Mouse (Mus musculus) activated CD4-positive, CD25-positive, alpha-beta regulatory T cell, adult 4 months (primary cell): ENCODE measurements around the gene Dpp6. TPM values are rescaled to one million over a fixed set of nuclear protein-coding genes. Genes with fewer than 3 reads are reported as not detected.

Experiments used
- ATAC-seq: one replicate; pipeline ENCODE4 v1.8.0; 2017
- polyA plus RNA-seq, 2 experiments: library from polyadenylated mRNA; unstranded; fragments of 100-300 nt; shearing (Covaris generic); gene quantifications; one replicate each; pipeline ENCODE4 v1.2.1; 2017

The Dpp6 gene
- polyA plus RNA-seq, 2 experiments from 2014 or later: 0.63 TPM; not detected in 1

DNA sequence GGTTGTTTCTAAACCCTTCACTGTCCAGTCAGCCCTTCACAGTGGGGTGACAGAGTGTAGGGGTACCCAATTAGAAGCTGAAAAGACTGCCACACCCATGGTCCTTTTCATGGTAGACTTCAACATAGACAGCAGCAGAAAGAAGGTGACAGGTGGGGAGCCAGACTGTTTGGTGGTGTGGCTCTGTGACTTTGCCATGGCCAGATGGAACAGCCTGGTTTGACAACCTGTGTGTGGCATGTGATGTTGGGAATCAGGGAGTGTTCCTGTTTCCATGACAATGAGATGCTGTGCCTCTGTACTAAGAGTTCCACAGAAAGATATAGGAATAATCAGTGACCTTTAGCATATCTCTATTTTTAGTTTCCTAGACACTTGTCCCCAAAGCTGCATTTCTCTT, 386.1 kb downstream of the Dpp6 start:
- ATAC-seq: no peak

DNA sequence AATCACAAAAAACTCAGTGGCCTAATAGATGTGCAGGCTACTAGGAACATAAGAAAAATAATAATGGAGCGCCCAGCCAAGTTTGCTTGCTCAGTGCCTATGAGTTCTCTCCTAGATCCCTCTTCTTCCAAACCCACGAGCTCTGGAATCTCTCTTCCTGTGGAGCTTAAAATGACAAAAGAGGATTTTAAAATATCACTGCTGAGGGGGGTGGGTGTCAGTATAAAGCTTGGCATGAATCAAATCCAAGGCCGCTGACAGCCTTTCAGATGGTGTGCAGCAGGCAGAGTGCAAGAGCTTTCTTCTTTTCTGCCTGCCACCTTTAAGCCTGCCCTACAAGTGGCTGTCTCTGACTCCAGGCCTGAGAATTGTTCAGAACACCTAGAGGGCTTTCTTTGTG, 387.7 kb downstream of the Dpp6 start:
- ATAC-seq: no peak

DNA sequence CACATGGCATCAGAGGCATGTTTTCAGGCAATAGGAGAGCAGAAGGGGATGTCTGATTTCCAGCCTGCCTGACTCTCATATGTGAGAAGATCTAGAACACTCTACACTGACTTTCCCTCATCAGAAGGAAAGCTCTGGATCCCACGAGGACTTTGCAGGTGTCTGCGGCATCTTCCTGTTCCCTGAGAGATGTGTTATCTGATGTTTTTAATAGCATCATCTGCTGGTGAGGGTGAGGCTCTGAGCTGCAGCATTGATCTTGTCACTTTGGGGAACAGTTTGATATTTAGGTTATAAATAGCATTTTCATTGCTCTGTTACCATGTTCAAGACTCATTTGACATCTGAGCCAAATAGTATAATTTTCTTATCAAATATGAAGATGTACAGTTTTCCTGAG, 388.8 kb downstream of the Dpp6 start:
- no peak for ATAC-seq

DNA sequence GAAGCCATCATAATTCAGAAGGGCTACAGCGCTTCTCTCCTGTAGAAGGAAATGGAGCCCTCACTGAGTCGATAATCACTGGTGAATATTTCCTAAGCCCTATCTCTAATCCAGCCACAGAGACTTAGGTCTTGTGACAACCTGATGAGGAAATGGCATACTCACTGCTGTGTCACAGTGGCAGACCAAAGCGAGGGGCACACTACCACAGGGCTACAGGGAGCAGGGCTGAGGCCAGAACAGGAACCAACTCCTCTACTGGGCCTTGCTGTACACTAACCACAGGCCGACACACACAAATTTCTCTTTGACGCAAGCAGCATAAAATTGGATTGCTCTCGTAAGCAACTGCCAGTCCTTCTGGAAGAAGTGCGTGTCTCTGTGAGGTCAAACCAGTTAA, 389.2 kb downstream of the Dpp6 start:
- ATAC-seq: no peak

DNA sequence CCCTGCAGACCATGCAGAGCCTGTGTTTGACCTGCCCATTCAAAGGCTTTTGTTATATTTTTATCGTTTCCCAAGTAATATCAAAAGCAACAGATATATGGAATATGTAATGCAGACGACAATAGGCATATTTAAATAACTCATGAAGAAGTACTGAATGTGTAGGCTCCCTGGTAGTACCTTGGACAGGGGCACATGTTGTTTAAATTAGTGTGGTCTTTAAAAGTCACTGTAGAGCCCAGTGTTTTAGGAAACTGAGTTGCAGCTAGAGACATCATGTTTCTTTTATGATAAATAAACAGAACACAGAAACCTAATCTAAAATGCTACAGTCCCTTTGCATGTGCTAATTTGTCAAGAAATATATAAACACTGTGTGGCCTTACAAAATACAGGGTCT, 403.1 kb downstream of the Dpp6 start:
- no peak for ATAC-seq

DNA sequence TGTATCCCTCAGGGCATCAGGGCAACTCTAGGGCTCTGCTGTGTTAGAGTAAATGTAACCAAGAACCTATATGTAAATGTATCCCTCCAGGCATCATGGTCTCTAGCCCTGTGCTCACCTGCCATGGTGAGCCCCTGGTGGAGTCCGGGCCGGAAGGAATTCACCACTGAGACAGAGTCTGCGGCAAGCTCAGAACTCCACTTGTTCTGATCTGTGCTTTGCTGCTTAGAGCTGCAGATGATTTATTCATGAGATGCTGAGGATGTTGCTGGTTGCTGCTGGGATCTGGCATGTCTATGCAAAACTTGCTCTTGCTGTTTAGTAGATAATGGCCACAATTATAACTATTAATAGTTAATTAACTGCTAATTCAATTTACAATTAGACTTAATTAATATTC, 425.1 kb downstream of the Dpp6 start:
- ATAC-seq: no peak

DNA sequence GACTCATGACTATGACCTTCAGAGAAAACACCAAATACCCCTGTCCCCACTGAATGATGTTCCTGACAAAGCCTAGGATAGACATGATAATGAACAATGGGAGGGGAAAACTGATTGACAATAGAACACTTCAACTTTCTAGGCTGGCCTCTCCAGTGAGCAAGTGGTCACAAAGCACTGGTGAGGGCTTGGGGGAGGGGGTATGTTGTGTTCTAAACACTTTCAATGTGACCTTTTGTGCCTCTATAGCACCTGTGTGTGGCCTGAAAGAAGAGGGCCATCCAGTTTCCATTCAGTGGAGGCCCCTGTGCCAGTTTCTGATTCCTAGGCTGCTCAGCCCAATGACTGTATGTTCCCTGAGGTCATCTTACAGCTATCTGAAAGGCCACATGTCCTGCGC, 426.2 kb downstream of the Dpp6 start:
- ATAC-seq: no peak

DNA sequence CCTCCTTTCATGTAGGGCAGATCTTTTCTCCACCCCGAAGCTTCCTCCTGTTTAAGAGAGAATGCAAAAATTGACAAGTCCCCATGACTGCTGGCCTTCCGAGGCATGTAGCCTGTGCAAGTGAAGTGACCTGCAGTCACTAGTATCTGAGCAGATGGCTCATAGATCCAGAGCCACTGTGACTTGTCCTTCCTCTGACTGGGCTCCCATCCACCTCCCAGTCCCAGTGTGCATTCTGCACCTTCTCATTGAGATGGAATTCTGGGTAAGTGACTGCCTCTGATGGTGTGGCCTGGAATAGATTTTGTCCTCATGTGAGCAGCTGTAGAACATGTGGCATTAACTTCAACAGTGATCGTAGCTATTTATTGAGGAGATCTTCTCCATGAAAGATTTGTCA, 430.8 kb downstream of the Dpp6 start:
- no peak for ATAC-seq

DNA sequence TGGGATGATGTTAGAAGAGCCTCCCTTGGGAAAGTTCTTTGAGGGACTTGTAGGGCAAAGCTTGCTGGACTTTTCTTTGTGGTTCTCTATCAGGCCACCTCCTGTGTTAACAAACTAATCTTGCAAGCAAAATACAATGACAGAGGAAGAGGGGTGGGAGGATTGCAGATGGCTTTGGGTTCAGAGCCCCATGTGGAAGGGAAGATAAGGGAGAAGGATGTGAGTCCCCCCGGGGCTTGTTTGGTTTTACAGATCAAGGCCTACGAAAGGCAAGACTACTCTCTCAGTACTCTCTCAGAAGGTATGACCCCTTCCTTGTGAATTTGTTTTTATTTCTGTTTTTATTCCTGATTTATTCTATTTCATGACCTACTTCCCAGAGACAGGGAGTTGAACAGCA, 431.7 kb downstream of the Dpp6 start:
- no peak for ATAC-seq

DNA sequence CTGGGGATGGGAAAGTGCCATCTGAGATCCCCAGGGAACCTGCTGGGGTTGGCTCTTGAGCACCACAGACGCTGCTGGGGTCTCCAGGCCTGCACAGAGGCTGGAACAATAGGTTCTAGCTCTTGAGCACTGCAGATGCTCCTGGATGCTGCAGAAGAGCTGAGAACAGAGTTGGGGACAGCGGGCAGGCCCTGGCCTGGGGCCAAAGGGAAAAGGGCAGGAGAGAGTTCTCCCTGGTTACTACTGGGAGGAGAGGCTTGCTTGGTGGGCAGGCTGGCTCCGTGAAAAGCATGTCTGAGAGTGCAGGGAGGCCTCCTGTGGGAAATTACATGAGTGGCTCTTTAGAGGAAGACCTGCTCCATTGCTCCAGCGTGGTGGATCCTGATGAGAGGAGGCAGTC, 432.9 kb downstream of the Dpp6 start:
- ATAC-seq: no peak

DNA sequence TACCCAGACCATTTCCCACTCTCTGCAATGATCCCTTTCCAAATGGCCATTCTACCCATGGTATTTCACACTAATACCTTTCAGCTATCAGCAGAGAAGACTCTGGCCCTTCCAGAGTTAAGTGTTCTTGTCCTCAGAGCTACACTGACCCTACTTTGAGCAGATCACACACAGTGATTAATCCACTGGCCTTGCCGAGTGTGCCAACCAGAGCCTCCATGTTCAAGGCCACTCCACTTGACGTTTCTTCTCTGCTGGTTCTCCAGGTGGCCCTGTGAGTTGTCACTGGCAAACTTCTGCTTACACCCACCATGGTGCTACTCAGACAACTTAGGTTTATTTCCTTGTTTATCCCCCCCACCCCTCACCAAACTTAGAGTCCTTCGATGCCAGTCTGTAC, 433.9 kb downstream of the Dpp6 start:
- no peak for ATAC-seq

DNA sequence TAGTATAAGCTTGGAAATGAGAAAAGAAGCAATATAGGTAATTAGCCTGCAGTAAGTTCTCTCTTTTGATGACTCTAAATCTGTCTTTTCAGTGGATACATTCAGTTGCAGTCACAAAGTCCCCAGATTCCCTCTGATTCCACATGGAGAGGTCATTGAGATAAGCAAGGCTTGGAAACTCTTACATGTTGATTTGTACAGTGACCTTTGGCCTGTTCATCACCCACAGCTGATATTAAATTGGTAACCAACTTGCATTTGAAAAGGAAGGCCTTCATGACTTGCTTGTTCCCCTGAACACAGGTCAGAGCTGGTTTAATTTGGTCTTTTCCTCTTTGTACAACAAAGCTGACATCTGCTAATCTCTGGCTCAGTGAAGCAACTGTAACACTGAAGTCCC, 434.4 kb downstream of the Dpp6 start:
- ATAC-seq: no peak

DNA sequence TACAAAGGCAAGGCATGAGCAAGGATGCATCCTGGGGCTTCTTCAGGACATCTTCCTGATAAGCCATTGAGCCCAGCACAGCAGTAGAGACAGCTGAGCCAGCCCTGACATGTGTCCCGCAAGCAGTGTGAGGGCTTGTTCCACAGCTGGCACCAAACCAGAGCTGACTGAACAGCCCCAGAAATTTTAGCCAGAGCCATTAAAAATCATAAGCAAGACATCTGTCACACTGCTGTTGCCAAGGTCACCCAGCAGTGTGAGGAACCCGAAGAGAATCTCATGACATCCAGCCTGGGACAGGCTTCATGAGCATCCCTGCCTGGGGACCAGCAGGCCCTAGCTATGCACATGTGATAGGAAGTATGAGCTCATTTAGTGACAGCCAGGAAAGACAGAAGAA, 438.2 kb downstream of the Dpp6 start:
- no peak for ATAC-seq

DNA sequence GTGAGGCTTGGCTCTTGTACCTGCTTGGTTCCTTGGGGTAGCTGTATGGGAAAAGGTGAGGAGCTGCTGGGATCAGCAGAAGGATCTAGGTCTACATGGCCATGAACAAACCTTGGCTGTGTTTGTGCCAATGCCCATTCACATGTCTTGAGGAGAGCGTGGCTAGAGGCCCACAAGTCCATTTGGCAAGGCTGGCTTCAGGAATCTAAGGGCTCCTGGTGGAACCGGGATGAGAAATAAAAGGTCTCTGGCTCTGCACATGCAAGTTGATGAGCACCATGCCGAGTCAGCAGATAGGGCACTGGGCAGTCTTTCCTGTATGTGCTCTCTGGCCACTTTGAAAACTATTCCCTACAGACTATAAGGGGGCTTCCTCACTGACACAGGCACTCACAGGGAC, 441.6 kb downstream of the Dpp6 start:
- ATAC-seq: no peak

DNA sequence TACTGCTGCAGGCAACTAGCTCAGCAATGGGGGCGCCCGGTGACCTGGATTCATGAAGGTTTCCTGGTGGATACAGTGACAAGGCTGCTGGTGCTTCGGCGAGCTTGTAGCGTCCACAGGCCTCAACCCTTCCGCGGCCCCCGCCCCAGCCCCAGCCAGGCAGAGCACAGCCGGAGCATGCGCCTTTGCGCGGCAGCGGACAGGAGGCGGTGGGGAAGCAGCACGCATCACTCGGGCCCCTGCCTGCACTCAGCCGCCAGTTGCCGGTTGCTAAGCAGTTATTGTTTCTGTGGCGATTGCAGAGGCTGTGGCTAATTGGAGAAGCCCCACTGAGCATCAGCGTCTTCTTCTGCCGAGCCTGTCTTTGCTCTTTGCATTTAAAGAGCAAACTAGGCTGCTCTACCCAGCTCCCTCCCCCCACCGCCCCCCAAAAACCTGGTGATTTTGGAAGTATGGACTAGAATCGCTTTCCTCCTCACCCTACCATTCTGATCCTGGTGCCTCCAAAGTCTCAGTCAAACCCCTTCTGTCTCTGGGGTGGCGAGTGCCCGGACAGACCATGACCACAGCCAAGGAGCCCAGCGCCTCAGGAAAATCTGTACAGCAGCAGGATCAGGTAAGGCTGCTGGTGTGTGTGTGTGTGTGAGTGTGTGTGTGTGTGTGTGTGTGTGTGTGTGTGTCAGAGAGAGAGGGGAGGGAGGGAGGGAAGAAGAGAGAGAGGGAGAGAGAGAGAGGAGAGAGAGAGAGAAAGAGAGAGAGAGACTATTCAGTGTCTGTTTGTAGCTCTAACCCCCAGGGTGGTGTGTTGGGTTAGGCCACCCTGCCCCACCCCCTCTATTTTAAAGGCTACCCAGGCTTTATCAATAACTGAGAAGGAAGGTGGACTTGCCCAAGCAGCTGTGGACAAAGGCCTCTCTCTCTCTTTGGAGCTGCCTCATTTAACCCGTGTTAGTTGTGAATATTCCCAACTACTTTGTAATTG, 445.0 kb downstream of the Dpp6 start:
- ATAC-seq: no peak

DNA sequence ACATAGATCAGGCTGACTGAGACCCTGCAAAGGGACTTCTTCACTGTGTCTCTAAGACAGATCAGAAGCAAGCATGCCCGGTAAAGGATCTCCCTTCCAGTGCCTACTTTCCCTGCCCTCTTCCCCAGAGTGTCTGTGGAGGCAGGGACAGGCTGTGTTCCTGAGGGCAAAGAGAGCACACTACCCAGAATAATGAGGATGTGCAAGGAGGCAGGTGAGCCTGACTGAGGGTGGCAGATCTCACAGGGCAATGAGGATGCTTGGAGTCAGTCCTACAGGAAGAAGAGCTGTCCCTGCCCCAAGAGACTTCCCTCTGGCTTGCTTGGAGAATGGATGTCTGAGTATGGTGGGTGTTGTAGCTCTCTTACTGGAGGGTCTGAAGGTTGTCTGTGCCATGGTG, 445.7 kb downstream of the Dpp6 start:
- ATAC-seq: no peak

DNA sequence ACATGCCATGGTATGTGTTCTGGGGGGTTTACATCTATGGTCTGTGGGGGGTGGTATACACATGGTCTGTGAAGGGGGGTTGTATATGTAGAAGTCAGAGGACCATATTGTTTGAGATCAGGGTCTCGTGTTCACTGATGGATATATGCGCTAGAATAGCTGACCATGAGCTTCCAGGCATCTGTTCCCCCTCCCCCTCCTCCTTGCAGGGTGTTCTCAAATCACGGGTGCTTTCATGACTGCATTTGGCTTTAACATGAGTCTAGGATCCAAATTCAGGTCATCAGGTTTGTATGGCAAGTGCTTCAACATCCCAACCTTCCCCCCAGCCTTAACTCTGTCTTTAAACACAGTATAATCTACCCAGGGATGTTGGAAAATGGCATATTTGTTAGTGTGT, 448.3 kb downstream of the Dpp6 start:
- ATAC-seq: no peak

DNA sequence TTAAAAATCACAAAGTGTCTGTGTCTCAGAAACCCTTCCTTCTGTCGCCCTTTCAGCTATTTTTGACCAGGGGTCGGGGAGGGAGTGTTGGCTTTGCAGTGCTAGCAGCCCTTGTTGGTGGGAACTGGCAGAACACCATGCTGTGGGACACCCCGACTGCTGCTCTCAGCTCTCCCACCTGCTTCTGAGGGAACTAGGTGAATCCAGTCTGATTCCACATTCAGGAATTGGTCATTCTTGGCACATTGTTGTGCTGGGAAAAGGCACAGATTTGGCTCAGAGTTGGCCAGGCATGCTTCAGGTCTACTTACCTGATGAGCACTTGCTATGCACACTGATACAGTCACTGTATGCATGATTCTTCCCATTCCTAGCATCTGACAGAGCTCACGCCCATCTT, 454.3 kb downstream of the Dpp6 start:
- ATAC-seq: no peak

DNA sequence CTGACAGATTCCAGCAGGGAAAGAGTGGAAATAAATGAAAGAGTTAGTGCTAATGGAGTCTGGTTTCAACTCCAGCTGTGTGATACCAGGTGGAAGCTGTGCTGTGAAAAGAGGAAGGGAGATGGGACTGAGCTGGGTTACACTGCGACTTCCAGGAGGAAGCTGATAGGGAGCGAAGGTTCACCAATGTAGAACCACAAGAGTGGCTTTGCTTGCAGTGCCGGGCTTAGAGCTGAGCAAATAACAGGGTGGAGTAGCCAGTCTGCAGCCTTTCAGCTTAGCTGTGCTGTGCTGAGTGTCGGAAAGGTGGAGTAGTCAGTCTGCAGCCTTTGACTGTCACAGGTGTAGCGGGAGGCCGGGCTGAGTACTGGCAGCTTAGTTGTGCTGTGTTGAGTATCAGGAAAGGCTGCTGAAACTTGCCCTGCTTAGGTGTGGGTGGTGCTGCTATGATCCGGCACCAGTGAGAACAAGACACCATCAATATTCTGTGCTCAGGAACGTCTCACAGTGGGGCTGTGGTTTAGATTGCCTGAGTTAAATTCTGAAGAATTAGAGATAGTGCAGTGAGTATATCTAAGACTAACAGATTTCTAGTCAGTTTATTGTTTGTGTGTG, 457.9 kb downstream of the Dpp6 start:
- ATAC-seq: no peak

DNA sequence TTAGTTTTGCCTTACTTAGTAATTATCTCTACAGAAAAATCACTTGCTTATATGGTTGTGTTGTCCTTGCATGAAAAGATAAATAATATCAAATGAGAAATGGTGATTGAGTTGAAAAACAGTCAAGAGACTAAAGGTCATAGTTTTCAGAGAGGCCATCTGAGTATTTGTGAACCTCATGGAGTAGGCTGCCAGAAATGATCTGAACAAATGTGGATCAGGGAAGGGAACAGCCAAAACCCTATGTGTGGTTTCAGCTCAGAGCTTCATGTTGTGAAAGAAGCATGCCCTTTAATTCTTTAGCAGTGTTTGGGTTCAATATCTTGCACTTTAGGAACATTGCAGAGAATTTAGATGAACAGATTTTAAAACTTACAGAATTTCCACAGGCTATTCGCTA, 458.9 kb downstream of the Dpp6 start:
- ATAC-seq: no peak

DNA sequence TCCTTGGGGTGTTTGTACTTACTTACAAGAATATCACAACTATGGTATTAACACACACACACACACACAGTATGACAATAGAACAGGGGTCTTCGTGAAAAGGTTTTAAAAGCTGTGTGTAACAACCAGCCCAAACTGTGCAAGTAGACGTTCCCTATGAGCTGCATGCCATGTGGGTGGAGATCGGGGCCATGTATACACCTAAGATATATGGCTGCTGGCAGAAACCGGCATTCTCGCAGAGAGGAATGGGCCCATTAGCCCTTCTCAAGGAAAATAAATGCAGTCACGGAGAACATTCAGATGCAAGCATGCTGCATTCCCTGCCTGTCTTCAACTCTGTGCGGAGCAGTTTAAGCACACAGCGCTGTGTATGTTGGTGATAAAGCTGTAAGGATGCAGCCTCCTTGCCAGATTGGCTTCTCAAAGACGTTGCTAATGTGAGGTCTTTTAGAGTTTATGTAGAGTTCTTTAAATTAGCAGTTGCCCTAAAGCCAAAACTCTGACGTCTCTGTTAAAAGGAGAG, 461.2 kb downstream of the Dpp6 start:
- no peak for ATAC-seq

DNA sequence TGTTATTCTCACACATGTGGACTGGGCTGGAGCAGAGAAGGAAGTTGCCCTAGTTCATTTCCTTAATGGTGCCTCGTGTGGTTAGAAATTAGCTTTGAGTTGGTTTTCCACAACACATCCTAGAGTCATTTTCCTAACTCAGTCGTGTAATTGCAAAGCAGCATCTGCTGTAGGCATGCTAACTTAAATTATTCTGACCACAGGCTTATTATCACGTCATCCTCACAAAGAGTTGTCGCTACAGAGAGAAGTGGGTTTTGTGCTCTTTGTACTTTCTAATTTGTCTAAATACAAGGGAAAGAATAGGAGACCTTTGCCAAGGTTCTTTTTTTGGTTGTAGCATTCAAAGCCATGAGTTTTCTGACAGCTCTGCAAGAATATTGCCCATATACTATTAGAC, 469.9 kb downstream of the Dpp6 start:
- ATAC-seq: no peak

DNA sequence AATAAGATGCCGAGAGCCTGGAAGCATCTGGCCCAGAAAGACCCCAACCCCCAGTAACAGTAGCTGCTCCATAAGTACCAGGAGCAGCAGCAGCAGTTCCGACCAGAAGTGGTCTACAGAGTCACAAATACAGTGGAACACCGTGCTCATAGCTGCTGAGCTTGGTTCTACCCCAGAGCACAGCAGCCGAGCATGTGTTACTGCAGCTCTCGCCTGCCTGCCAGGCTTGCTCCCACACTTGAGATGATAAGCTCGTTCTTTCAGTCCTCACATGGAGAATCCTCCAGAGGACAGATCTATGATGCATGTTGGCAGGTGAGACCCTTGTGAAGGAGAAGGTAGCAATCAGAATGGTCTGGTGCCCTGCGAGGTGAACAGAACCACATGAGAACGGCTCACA, 474.4 kb downstream of the Dpp6 start:
- ATAC-seq: no peak

DNA sequence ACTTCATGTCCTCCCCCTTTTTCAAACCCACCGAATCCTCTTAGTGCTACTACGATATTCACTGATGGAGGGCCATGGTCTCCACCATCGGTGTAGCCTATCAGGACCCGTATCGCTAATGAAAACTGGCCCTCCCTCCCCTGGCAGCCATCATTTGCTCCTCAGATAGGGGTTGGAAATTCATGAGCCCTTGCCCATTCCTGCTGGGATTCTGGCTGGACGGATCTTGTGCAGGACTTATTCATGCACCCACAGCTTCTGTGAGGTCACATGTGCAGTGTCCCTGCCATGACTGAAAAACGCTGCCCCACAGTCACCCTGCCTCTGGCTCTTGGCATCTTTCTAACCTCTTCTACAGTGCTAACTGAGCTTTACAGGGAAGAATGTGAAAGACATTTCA, 475.2 kb downstream of the Dpp6 start:
- ATAC-seq: no peak
